Mouse (Mus musculus) hindbrain, embryonic 15.5 days (tissue): ENCODE measurements around the gene Shisal2b. TPM values are rescaled to one million over a fixed set of nuclear protein-coding genes. Genes with fewer than 3 reads are reported as not detected.
A peak's percentile ranks its signal among the peaks of the same experiment; 100 is the strongest.
"Not testable (repeated sequence)": the region's sequence is repeated elsewhere in the genome, so short reads cannot be mapped to it uniquely, and the experiment has no call there.

Source experiments
- ATAC-seq: fragments of 200-750 bp; cut with Nextera tagmentation; 2 replicates; pipeline ENCODE4 v1.8.0; 2017; ENCODE audit warnings: low read depth, moderate number of reproducible peaks, moderate TSS enrichment; ENCODE audit not compliant: low FRiP score
- H3K27ac ChIP-seq: fragments of 300-500 bp; sonication (generic); replicated peaks from 2 replicates; pipeline ENCODE4 v1.5.1; 2015; ENCODE audit warnings: mild to moderate bottlenecking, inconsistent platforms
- H3K27me3 ChIP-seq: fragments of 300-500 bp; sonication (generic); 2 replicates; pipeline ENCODE4 v1.6.1; 2015; ENCODE audit warnings: control low read depth, inconsistent platforms
- H3K36me3 ChIP-seq: fragments of 300-500 bp; sonication (generic); 2 replicates; pipeline ENCODE4 v1.6.1; 2015; ENCODE audit warnings: control low read depth, inconsistent platforms
- H3K4me1 ChIP-seq: fragments of 300-500 bp; sonication (generic); replicated peaks from 2 replicates; pipeline ENCODE4 v1.6.1; 2015; ENCODE audit warnings: control low read depth, inconsistent platforms
- H3K4me2 ChIP-seq: fragments of 300-500 bp; sonication (generic); 2 replicates; pipeline ENCODE4 v1.6.1; 2015; ENCODE audit warnings: moderate library complexity, mild to moderate bottlenecking, inconsistent platforms
- H3K4me3 ChIP-seq: fragments of 300-500 bp; sonication (generic); 2 replicates; pipeline ENCODE4 v1.5.1; 2015; ENCODE audit warnings: mild to moderate bottlenecking, inconsistent platforms
- H3K9ac ChIP-seq: fragments of 300-500 bp; sonication (generic); 2 replicates; pipeline ENCODE4 v1.6.1; 2015; ENCODE audit warnings: inconsistent platforms
- H3K9me3 ChIP-seq: fragments of 300-500 bp; sonication (generic); 2 replicates; pipeline ENCODE4 v1.6.1; 2016; ENCODE audit warnings: control low read depth, inconsistent platforms
- WGBS: fragments of 180-500 bp; shearing (Covaris S2); methylation state at CpG from one replicate; pipeline ENCODE4 v1.1.7; 2015; 5-methylcytosine and 5-hydroxymethylcytosine counted together
- polyA plus RNA-seq: library from polyadenylated mRNA; unstranded; fragments of >200 nt; fragmentation: Nextera tagmentation; extraction: Ambion mirVana; gene quantifications from 2 replicates; pipeline ENCODE4 v1.2.1, GENCODE M21; 2015

Shisal2b gene
- polyA plus RNA-seq = 1.9 and 2.7 TPM in 2 replicates

- Histone ChIP-seq H3K36me3 (no peaks in the 10 kb centered on the region), H3K27me3 (peaks cover 12% of the 10 kb centered on the region), H3K27ac (no peak within 1 kb of the TSS), H3K4me1 (0 out of 2 replicates have a peak, but pooled peaks cover 5% of the 10 kb centered on the region), H3K9ac (peak within 1 kb of the TSS; percentile 59), H3K4me3 (peak within 1 kb of the TSS; percentile 50), H3K4me2 (peak within 1 kb of the TSS; percentile 93), H3K9me3 (peaks cover 4% of the 10 kb centered on the region; the same call in 1 of the 2 replicates)
- WGBS = 3% methylated on average over 37 of the region's 38 CpGs
- ATAC-seq = peak; percentile 93
Measured at GRCm38 (mm10) chr13:104863127-104863979, at the start of gene Shisal2b. Gene Shisal2b, minus strand, starts transcription at chr13:104863893.

GRCm38 (mm10) chr13:104911626-104912025 is 47.9 kb upstream of the Shisal2b start:
- not testable (repeated sequence) for H3K36me3 ChIP-seq, H3K4me2 ChIP-seq, H3K27me3 ChIP-seq, H3K27ac ChIP-seq, ATAC-seq, H3K9me3 ChIP-seq, H3K9ac ChIP-seq, H3K4me1 ChIP-seq, H3K4me3 ChIP-seq
- 39% methylated on average over 5 of the region's 5 CpGs for WGBS

GRCm38 (mm10) chr13:104911006-104911405 is 47.3 kb upstream of the Shisal2b start:
- not testable (repeated sequence) for H3K9me3 ChIP-seq, H3K27ac ChIP-seq, H3K4me1 ChIP-seq, H3K27me3 ChIP-seq, H3K4me3 ChIP-seq, H3K9ac ChIP-seq, H3K36me3 ChIP-seq, H3K4me2 ChIP-seq, ATAC-seq
- 100% methylated on average over 1 of the region's 1 CpGs for WGBS

- Histone ChIP-seq H3K4me3 (no peak overlapping the region), H3K4me2 (no peak overlapping the region), H3K27ac (no peak overlapping the region), H3K4me1 (no peaks in the 10 kb centered on the region), H3K9me3 (no peaks in the 10 kb centered on the region), H3K27me3 (no peaks in the 10 kb centered on the region), H3K9ac (no peak overlapping the region), H3K36me3 (no peaks in the 10 kb centered on the region)
- ATAC-seq = no peak
- 57% methylated on average over 7 of the region's 7 CpGs for WGBS
Measured at GRCm38 (mm10) chr13:104908691-104909090, 45.0 kb upstream of the Shisal2b start.

GRCm38 (mm10) chr13:104894771-104895170 is 31.1 kb upstream of the Shisal2b start:
- Histone ChIP-seq H3K36me3 (no peaks in the 10 kb centered on the region), H3K9ac (no peak overlapping the region), H3K4me3 (no peak overlapping the region), H3K27ac (no peak overlapping the region), H3K4me2 (no peak overlapping the region), H3K27me3 (no peaks in the 10 kb centered on the region), H3K4me1 (no peaks in the 10 kb centered on the region), H3K9me3 (no peaks in the 10 kb centered on the region)
- 95% methylated on average over 1 of the region's 1 CpGs for WGBS
- no peak for ATAC-seq

- no peaks in the 10 kb centered on the region for H3K27me3 ChIP-seq
- H3K27ac ChIP-seq = no peak overlapping the region
- no peak overlapping the region for H3K9ac ChIP-seq
- ATAC-seq = no peak
- WGBS = 67% methylated on average over 4 of the region's 4 CpGs
- H3K4me1 ChIP-seq = no peaks in the 10 kb centered on the region
- no peaks in the 10 kb centered on the region for H3K9me3 ChIP-seq
- H3K4me3 ChIP-seq = no peak overlapping the region
- no peaks in the 10 kb centered on the region for H3K36me3 ChIP-seq
- H3K4me2 ChIP-seq = no peak overlapping the region
Measured at GRCm38 (mm10) chr13:104892337-104892736, 28.6 kb upstream of the Shisal2b start.

- Histone ChIP-seq H3K4me1 (no peaks in the 10 kb centered on the region), H3K27me3 (no peaks in the 10 kb centered on the region), H3K9ac (no peak overlapping the region), H3K36me3 (no peaks in the 10 kb centered on the region), H3K9me3 (no peaks in the 10 kb centered on the region), H3K4me2 (no peak overlapping the region), H3K27ac (no peak overlapping the region), H3K4me3 (no peak overlapping the region)
- WGBS = 84% methylated on average over 8 of the region's 8 CpGs
- ATAC-seq = no peak
Measured at GRCm38 (mm10) chr13:104886308-104887032, 22.8 kb upstream of the Shisal2b start.

GRCm38 (mm10) chr13:104883566-104884249 is 20.0 kb upstream of the Shisal2b start:
- WGBS = 46% methylated on average over 9 of the region's 16 CpGs
- ATAC-seq = no peak
- H3K9ac ChIP-seq = no peak overlapping the region
- H3K27ac ChIP-seq = no peak overlapping the region
- no peaks in the 10 kb centered on the region for H3K9me3 ChIP-seq
- no peaks in the 10 kb centered on the region for H3K27me3 ChIP-seq
- H3K4me2 ChIP-seq = no peak overlapping the region
- H3K4me3 ChIP-seq = no peak overlapping the region
- H3K36me3 ChIP-seq = no peaks in the 10 kb centered on the region
- no peaks in the 10 kb centered on the region for H3K4me1 ChIP-seq

- Histone ChIP-seq H3K36me3 (no peaks in the 10 kb centered on the region), H3K9ac (no peak overlapping the region)
- ATAC-seq = no peak
Measured at GRCm38 (mm10) chr13:104878508-104878907, 14.8 kb upstream of the Shisal2b start.

GRCm38 (mm10) chr13:104869907-104870306 is 6.2 kb upstream of the Shisal2b start:
- 94% methylated on average over 2 of the region's 2 CpGs for WGBS
- Histone ChIP-seq H3K27me3 (peaks cover 4% of the 10 kb centered on the region), H3K4me2 (no peak overlapping the region), H3K9ac (no peak overlapping the region), H3K9me3 (no peaks in the 10 kb centered on the region), H3K4me1 (no peaks in the 10 kb centered on the region), H3K36me3 (no peaks in the 10 kb centered on the region), H3K27ac (no peak overlapping the region), H3K4me3 (no peak overlapping the region)
- no peak for ATAC-seq

More at GRCm38 (mm10) chr13:104878508-104878907, 14.8 kb upstream of the Shisal2b start:
- Histone ChIP-seq H3K4me3 (no peak overlapping the region), H3K4me2 (no peak overlapping the region), H3K4me1 (no peaks in the 10 kb centered on the region), H3K27ac (no peak overlapping the region), H3K9me3 (no peaks in the 10 kb centered on the region), H3K27me3 (no peaks in the 10 kb centered on the region)
- 78% methylated on average over 4 of the region's 4 CpGs for WGBS

- no peak for ATAC-seq
- H3K27me3 ChIP-seq = peaks cover 12% of the 10 kb centered on the region
- 0 out of 2 replicates have a peak, but pooled peaks cover 5% of the 10 kb centered on the region for H3K4me1 ChIP-seq
- H3K9ac ChIP-seq = no peak overlapping the region
- no peaks in the 10 kb centered on the region for H3K9me3 ChIP-seq
- no peak overlapping the region for H3K4me2 ChIP-seq
- H3K27ac ChIP-seq = no peak overlapping the region
- no peaks in the 10 kb centered on the region for H3K36me3 ChIP-seq
- 82% methylated on average over 5 of the region's 5 CpGs for WGBS
- H3K4me3 ChIP-seq = no peak overlapping the region
Measured at GRCm38 (mm10) chr13:104866726-104867125, 3.0 kb upstream of the Shisal2b start.

GRCm38 (mm10) chr13:104853645-104854044 is 10.0 kb downstream of the Shisal2b start:
- H3K4me1 ChIP-seq = no peaks in the 10 kb centered on the region
- no peak overlapping the region for H3K4me3 ChIP-seq
- H3K36me3 ChIP-seq = no peaks in the 10 kb centered on the region
- no peak overlapping the region for H3K27ac ChIP-seq
- H3K9ac ChIP-seq = no peak overlapping the region
- H3K27me3 ChIP-seq = no peaks in the 10 kb centered on the region
- ATAC-seq = no peak
- no peaks in the 10 kb centered on the region for H3K9me3 ChIP-seq
- WGBS = 85% methylated on average over 2 of the region's 2 CpGs
- H3K4me2 ChIP-seq = no peak overlapping the region
